Mouse (Mus musculus): ENCODE results near the gene Clvs2. TPM values are rescaled to one million over a fixed set of nuclear protein-coding genes. Genes with fewer than 3 reads are reported as not detected.

Clvs2 gene
- polyA plus RNA-seq (2011; ENCODE audit: insufficient read depth, insufficient read length, low read depth, missing spikeins), result 0.53 and 1.3 TPM in 2 replicates

DNA sequence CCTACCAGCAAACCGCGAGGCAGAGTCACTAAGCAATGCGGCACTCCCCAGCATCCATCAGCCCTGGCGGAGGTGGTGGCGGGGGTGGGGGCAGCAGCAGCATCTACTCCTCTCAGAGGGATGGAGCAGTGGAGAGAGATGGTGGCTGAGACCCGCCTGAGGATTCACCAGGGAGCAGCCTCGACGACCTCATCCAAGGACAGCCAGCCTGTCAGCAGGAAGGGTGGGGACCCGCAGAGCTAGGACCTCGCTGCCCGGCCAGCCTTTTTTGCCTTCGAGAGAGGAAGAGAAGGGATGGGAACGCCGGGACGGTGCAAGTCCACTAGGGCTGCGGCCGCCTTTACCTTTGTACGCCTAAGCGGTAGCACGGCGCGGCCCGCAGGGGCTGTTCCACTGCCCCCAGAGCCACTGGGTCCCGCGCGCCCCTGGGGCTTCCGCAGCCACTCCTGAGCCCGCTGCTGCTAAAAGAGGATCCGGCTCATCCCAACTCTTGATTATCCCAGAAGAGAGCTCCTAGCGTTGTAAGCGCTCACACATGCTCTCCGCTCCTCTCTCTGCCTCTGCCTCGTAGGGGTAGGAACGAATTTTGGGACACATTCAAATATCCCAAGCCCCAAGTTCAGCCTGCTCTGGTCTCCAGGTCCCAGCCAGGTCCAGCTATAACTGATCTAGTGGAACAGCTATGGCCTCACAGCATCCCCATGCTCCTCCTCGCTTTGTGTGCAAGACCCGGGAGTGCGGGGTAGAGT, at the start of gene Clvs2:
Clvs2 (minus strand) TSS at position 639 of the 749 bp plus-strand sequence.
- TF ChIP-seq POLR2A (IDR thresholded peaks at IDR 0.05; ENCODE audit: insufficient read depth, low read length) (no peak), EP300 (IDR thresholded peaks at IDR 0.05; ENCODE audit: insufficient read depth, low read depth, low read length) (no peak), CTCF (IDR thresholded peaks at IDR 0.05; ENCODE audit: low read depth, low read length) (no peak)
- Histone ChIP-seq H3K27ac (ENCODE audit: insufficient read depth, low read length) (no peak within 1 kb of the TSS; the same call in 1 of the 2 replicates), H3K27me3 (ENCODE audit: control insufficient read depth, insufficient read depth, low read length, poor library complexity, severe bottlenecking) (no peaks in the 10 kb centered on the region), H3K9ac (ENCODE audit: low read depth, poor library complexity, severe bottlenecking) (peak within 1 kb of the TSS; percentile 17), H3K4me3 (ENCODE audit: low read depth, low read length) (peak within 1 kb of the TSS; percentile 96), H3K4me1 (ENCODE audit: control insufficient read depth, insufficient read depth, low read length) (no peaks in the 10 kb centered on the region), H3K36me3 (ENCODE audit: control insufficient read depth, insufficient read depth, low read length, poor library complexity, severe bottlenecking) (no peaks in the 10 kb centered on the region), H3K9me3 (replicated peaks; ENCODE audit: control insufficient read depth, insufficient read depth, low read length, poor library complexity, severe bottlenecking) (no peaks in the 10 kb centered on the region)

DNA sequence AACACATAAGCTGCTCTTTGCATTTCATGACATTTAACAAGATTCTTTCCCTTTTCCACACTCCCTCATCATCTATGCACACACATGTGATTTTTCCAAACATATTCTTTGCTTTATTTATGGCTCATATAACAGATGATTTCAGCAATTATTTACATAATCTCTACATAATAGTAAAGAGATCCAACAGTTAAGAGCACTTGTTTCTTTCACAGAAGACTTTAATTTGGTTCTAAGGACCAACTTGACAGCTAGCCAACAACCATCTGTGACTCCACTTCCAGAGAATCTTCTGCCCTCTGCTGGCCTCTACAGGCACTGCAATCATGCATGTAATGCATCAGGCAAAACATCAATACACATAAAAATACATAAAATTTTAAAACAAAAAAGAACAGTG, 28.6 kb upstream of the Clvs2 start:
- Histone ChIP-seq H3K9me3 (replicated peaks; ENCODE audit: control insufficient read depth, insufficient read depth, low read length, poor library complexity, severe bottlenecking) (no peaks in the 10 kb centered on the region), H3K27ac (ENCODE audit: insufficient read depth, low read length) (no peak overlapping the region), H3K36me3 (ENCODE audit: control insufficient read depth, insufficient read depth, low read length, poor library complexity, severe bottlenecking) (no peaks in the 10 kb centered on the region), H3K4me1 (ENCODE audit: control insufficient read depth, insufficient read depth, low read length) (no peaks in the 10 kb centered on the region), H3K27me3 (ENCODE audit: control insufficient read depth, insufficient read depth, low read length, poor library complexity, severe bottlenecking) (no peaks in the 10 kb centered on the region), H3K9ac (ENCODE audit: low read depth, poor library complexity, severe bottlenecking) (no peak overlapping the region), H3K4me3 (ENCODE audit: low read depth, low read length) (no peak overlapping the region)
- TF ChIP-seq CTCF (IDR thresholded peaks at IDR 0.05; ENCODE audit: low read depth, low read length) (peak; percentile 7), EP300 (IDR thresholded peaks at IDR 0.05; ENCODE audit: insufficient read depth, low read depth, low read length) (no peak)

DNA sequence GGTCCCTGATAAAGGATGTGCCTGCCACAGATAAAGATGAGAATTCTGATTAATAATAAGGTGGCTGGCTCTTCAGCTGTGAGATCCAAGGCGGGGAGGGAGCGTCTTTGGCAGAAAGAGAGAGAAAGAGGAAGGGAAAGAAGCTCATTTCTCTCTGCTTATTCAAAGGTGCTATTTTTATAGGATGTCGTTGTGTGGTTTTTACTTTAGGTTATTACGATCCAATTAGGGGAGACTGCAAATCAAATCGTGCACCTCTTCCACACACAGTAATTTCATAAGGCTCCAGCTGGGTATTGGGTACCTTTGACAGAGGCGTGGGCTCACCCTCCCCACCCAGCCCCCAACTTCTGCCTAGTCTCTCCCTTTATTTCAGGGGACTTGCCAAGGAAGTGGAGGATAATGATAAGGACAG, 985 bp downstream of the Clvs2 start:
- no peaks in the 10 kb centered on the region for H3K9me3 ChIP-seq (replicated peaks; ENCODE audit: control insufficient read depth, insufficient read depth, low read length, poor library complexity, severe bottlenecking)
- TF ChIP-seq CTCF (IDR thresholded peaks at IDR 0.05; ENCODE audit: low read depth, low read length), result no peak
- no peak for TF ChIP-seq POLR2A (IDR thresholded peaks at IDR 0.05; ENCODE audit: insufficient read depth, low read length)
- no peak for TF ChIP-seq EP300 (IDR thresholded peaks at IDR 0.05; ENCODE audit: insufficient read depth, low read depth, low read length)
- no peaks in the 10 kb centered on the region for H3K36me3 ChIP-seq (ENCODE audit: control insufficient read depth, insufficient read depth, low read length, poor library complexity, severe bottlenecking)
- no peak overlapping the region for H3K9ac ChIP-seq (ENCODE audit: low read depth, poor library complexity, severe bottlenecking)
- no peak overlapping the region for H3K27ac ChIP-seq (ENCODE audit: insufficient read depth, low read length)
- H3K27me3 ChIP-seq (ENCODE audit: control insufficient read depth, insufficient read depth, low read length, poor library complexity, severe bottlenecking), result no peaks in the 10 kb centered on the region
- H3K4me3 ChIP-seq (ENCODE audit: low read depth, low read length), result no peak overlapping the region
- H3K4me1 ChIP-seq (ENCODE audit: control insufficient read depth, insufficient read depth, low read length), result no peaks in the 10 kb centered on the region

DNA sequence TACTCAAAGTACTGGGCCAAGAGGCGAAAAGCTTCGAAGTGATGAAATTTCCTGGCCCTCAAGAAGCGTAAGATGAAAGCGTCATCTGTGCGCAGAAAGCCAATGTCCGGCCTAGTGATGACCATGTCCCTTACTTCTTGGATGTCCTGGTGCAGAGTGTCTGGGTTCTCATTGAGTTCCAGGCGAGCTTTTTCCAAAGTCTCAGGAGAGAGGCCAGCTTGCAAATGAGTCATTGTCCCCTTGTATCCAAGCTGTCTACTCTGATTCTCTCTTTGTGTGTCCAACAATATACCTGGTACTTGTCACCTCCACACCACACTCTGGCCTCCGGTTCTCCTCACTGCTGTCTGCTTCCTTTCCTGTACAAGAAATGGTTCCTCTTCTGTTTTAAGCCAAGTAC, 1.9 kb downstream of the Clvs2 start:
- Histone ChIP-seq H3K9ac (ENCODE audit: low read depth, poor library complexity, severe bottlenecking) (no peak overlapping the region), H3K4me1 (ENCODE audit: control insufficient read depth, insufficient read depth, low read length) (no peaks in the 10 kb centered on the region), H3K36me3 (ENCODE audit: control insufficient read depth, insufficient read depth, low read length, poor library complexity, severe bottlenecking) (no peaks in the 10 kb centered on the region), H3K27me3 (ENCODE audit: control insufficient read depth, insufficient read depth, low read length, poor library complexity, severe bottlenecking) (no peaks in the 10 kb centered on the region), H3K9me3 (replicated peaks; ENCODE audit: control insufficient read depth, insufficient read depth, low read length, poor library complexity, severe bottlenecking) (no peaks in the 10 kb centered on the region), H3K4me3 (ENCODE audit: low read depth, low read length) (no peak overlapping the region), H3K27ac (ENCODE audit: insufficient read depth, low read length) (no peak overlapping the region)
- TF ChIP-seq CTCF (IDR thresholded peaks at IDR 0.05; ENCODE audit: low read depth, low read length), result no peak
- TF ChIP-seq POLR2A (IDR thresholded peaks at IDR 0.05; ENCODE audit: insufficient read depth, low read length), result no peak
- TF ChIP-seq EP300 (IDR thresholded peaks at IDR 0.05; ENCODE audit: insufficient read depth, low read depth, low read length), result no peak

DNA sequence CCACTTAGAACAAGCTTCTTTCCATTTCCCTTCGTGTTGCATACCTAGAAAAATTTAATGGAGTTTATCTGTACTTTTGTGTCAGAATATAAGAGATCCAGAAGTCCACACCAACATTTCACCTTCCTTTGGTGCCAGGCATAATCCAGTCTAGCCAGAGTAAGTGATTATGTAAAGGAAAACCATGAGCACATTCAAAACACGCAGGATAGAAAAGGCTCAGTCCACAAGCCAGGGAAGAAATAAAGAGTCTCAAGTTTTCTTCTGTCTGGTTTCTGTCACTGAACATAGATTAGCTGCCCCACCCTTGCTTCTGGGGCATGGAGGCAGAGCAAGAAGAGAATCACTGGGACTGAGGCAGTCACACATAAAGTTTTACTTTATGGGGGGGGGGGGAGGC, 8.4 kb downstream of the Clvs2 start:
- H3K9ac ChIP-seq (ENCODE audit: low read depth, poor library complexity, severe bottlenecking), result no peak overlapping the region
- no peak overlapping the region for H3K27ac ChIP-seq (ENCODE audit: insufficient read depth, low read length)
- H3K4me1 ChIP-seq (ENCODE audit: control insufficient read depth, insufficient read depth, low read length), result no peaks in the 10 kb centered on the region
- H3K36me3 ChIP-seq (ENCODE audit: control insufficient read depth, insufficient read depth, low read length, poor library complexity, severe bottlenecking), result no peaks in the 10 kb centered on the region
- no peaks in the 10 kb centered on the region for H3K27me3 ChIP-seq (ENCODE audit: control insufficient read depth, insufficient read depth, low read length, poor library complexity, severe bottlenecking)
- H3K4me3 ChIP-seq (ENCODE audit: low read depth, low read length), result no peak overlapping the region
- no peaks in the 10 kb centered on the region for H3K9me3 ChIP-seq (replicated peaks; ENCODE audit: control insufficient read depth, insufficient read depth, low read length, poor library complexity, severe bottlenecking)
- TF ChIP-seq EP300 (IDR thresholded peaks at IDR 0.05; ENCODE audit: insufficient read depth, low read depth, low read length), result no peak
- no peak for TF ChIP-seq CTCF (IDR thresholded peaks at IDR 0.05; ENCODE audit: low read depth, low read length)
- no peak for TF ChIP-seq POLR2A (IDR thresholded peaks at IDR 0.05; ENCODE audit: insufficient read depth, low read length)

DNA sequence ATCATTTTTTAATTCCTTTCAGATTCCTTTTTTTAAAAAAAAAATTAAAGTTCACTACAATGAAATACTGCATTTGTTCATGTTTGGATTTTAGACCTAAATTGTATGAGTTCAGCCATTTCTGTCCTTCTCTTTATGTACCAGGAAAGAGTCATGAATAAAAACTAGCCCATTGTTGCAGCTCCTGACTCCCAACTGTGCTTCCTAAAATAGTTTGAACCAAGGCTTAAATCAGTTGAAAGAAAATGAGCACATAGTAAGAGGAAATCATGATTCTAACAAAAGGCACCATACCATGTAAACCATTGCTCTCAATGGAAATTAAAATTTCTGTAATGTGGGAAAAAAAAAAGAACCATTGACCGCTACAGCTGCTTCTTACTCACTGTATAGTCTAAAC, 11.4 kb downstream of the Clvs2 start:
- no peak for TF ChIP-seq EP300 (IDR thresholded peaks at IDR 0.05; ENCODE audit: insufficient read depth, low read depth, low read length)
- no peak for TF ChIP-seq CTCF (IDR thresholded peaks at IDR 0.05; ENCODE audit: low read depth, low read length)
- no peak for TF ChIP-seq POLR2A (IDR thresholded peaks at IDR 0.05; ENCODE audit: insufficient read depth, low read length)
- H3K27me3 ChIP-seq (ENCODE audit: control insufficient read depth, insufficient read depth, low read length, poor library complexity, severe bottlenecking), result no peaks in the 10 kb centered on the region
- no peak overlapping the region for H3K27ac ChIP-seq (ENCODE audit: insufficient read depth, low read length)
- H3K4me1 ChIP-seq (ENCODE audit: control insufficient read depth, insufficient read depth, low read length), result no peaks in the 10 kb centered on the region
- no peak overlapping the region for H3K9ac ChIP-seq (ENCODE audit: low read depth, poor library complexity, severe bottlenecking)
- H3K36me3 ChIP-seq (ENCODE audit: control insufficient read depth, insufficient read depth, low read length, poor library complexity, severe bottlenecking), result no peaks in the 10 kb centered on the region
- no peak overlapping the region for H3K4me3 ChIP-seq (ENCODE audit: low read depth, low read length)
- H3K9me3 ChIP-seq (replicated peaks; ENCODE audit: control insufficient read depth, insufficient read depth, low read length, poor library complexity, severe bottlenecking), result no peaks in the 10 kb centered on the region

All from ES-Bruce4 (cell line).